Mouse (Mus musculus) embryonic facial prominence, embryonic 11.5 days (tissue): ENCODE results near the gene 4930452B06Rik. TPM values are rescaled to one million over a fixed set of nuclear protein-coding genes. Genes with fewer than 3 reads are reported as not detected.

Experiments
- ATAC-seq: fragments of 200-750 bp; cut with Nextera tagmentation; replicated peaks from 2 replicates; pipeline ENCODE4 v1.8.0; 2017; ENCODE audit warnings: low read depth; ENCODE audit not compliant: insufficient number of reproducible peaks, low FRiP score, low TSS enrichment
- DNase-seq: peaks from one replicate; pipeline ENCODE4 v3.0.0-alpha.2; 2015; ENCODE audit warnings: low spot score
- H3K27ac ChIP-seq: fragments of 300-500 bp; sonication (generic); replicated peaks from 2 replicates; pipeline ENCODE4 v1.5.1; 2014; ENCODE audit warnings: mild to moderate bottlenecking, low read depth, low read length, control low read depth
- H3K27me3 ChIP-seq: fragments of 300-500 bp; sonication (generic); 2 replicates; pipeline ENCODE4 v1.6.1; 2014; ENCODE audit warnings: mild to moderate bottlenecking, low read length, moderate library complexity, mixed read lengths; ENCODE audit not compliant: control insufficient read depth, insufficient read depth
- H3K36me3 ChIP-seq: fragments of 300-500 bp; sonication (generic); replicated peaks from 2 replicates; pipeline ENCODE4 v1.6.1; 2014; ENCODE audit warnings: low read depth, mild to moderate bottlenecking, low read length, moderate library complexity, mixed read lengths; ENCODE audit not compliant: control insufficient read depth, insufficient read depth
- H3K4me1 ChIP-seq: fragments of 300-500 bp; sonication (generic); 2 replicates; pipeline ENCODE4 v1.6.1; 2014; ENCODE audit warnings: low read length, mixed read lengths; ENCODE audit not compliant: control insufficient read depth, insufficient read depth
- H3K4me2 ChIP-seq: fragments of 300-500 bp; sonication (generic); 2 replicates; pipeline ENCODE4 v1.6.1; 2014; ENCODE audit warnings: low read depth, mild to moderate bottlenecking, control low read depth, low read length, moderate library complexity
- H3K4me3 ChIP-seq: fragments of 300-500 bp; sonication (generic); 2 replicates; pipeline ENCODE4 v1.5.1; 2014; ENCODE audit warnings: low read depth, low read length, control low read depth
- H3K9ac ChIP-seq: fragments of 300-500 bp; sonication (generic); replicated peaks from 2 replicates; pipeline ENCODE4 v1.6.1; 2014; ENCODE audit warnings: mild to moderate bottlenecking, control low read depth, low read length
- H3K9me3 ChIP-seq: fragments of 300-500 bp; sonication (generic); replicated peaks from 2 replicates; pipeline ENCODE4 v1.6.1; 2016; ENCODE audit warnings: mild to moderate bottlenecking, low read length, inconsistent platforms, mixed read lengths; ENCODE audit not compliant: control insufficient read depth
- WGBS: fragments of 180-500 bp; shearing (Covaris S2); extraction: QIAGEN DNeasy Blood & Tissue Kit; methylation state at CpG from one replicate; pipeline ENCODE4 v1.1.7; 2014; 5-methylcytosine and 5-hydroxymethylcytosine counted together
- polyA plus RNA-seq: library from polyadenylated mRNA; unstranded; fragments of >200 nt; fragmentation: Nextera tagmentation; extraction: Ambion mirVana; gene quantifications from 2 replicates; pipeline ENCODE4 v1.2.1, GENCODE M21; 2014

Gene 4930452B06Rik
- polyA plus RNA-seq, 1 experiment from 2014 or later = 13.7 TPM

GRCm38 (mm10) chr14:8517681-8518080 lies 148.4 kb downstream of the 4930452B06Rik start:
- H3K9me3 ChIP-seq = no peaks in the 10 kb centered on the region
- ATAC-seq (no peak), DNase-seq (no peak)
- H3K4me2 ChIP-seq = no peak overlapping the region
- no peak overlapping the region for H3K9ac ChIP-seq
- H3K36me3 ChIP-seq = no peaks in the 10 kb centered on the region
- 73% methylated on average over 6 of the region's 6 CpGs for WGBS
- H3K27ac ChIP-seq = no peak overlapping the region
- no peaks in the 10 kb centered on the region for H3K4me1 ChIP-seq
- no peak overlapping the region for H3K4me3 ChIP-seq
- H3K27me3 ChIP-seq = no peaks in the 10 kb centered on the region

GRCm38 (mm10) chr14:8514071-8514470 lies 152.0 kb downstream of the 4930452B06Rik start:
- DNase-seq (no peak), ATAC-seq (no peak)
- Histone ChIP-seq H3K36me3 (no peaks in the 10 kb centered on the region), H3K4me2 (no peak overlapping the region), H3K27me3 (no peaks in the 10 kb centered on the region), H3K9ac (no peak overlapping the region), H3K9me3 (no peaks in the 10 kb centered on the region), H3K27ac (no peak overlapping the region), H3K4me3 (no peak overlapping the region), H3K4me1 (no peaks in the 10 kb centered on the region)
- 95% methylated on average over 3 of the region's 3 CpGs for WGBS

- Histone ChIP-seq H3K4me1 (no peaks in the 10 kb centered on the region), H3K36me3 (no peaks in the 10 kb centered on the region), H3K4me2 (no peak overlapping the region), H3K9ac (no peak overlapping the region), H3K4me3 (no peak overlapping the region), H3K27ac (no peak overlapping the region), H3K27me3 (no peaks in the 10 kb centered on the region), H3K9me3 (no peaks in the 10 kb centered on the region)
- no peak for DNase-seq
- WGBS = 76% methylated on average over 4 of the region's 4 CpGs
- no peak for ATAC-seq
Measured at GRCm38 (mm10) chr14:8511276-8511675, 154.8 kb downstream of the 4930452B06Rik start.

GRCm38 (mm10) chr14:8510288-8510959 lies 155.6 kb downstream of the 4930452B06Rik start:
- H3K4me3 ChIP-seq = no peak overlapping the region
- ATAC-seq = no peak
- no peak overlapping the region for H3K4me2 ChIP-seq
- H3K4me1 ChIP-seq = no peaks in the 10 kb centered on the region
- 90% methylated on average over 10 of the region's 10 CpGs for WGBS
- H3K27me3 ChIP-seq = no peaks in the 10 kb centered on the region
- no peak overlapping the region for H3K27ac ChIP-seq
- no peak overlapping the region for H3K9ac ChIP-seq
- no peaks in the 10 kb centered on the region for H3K9me3 ChIP-seq
- DNase-seq = no peak
- no peaks in the 10 kb centered on the region for H3K36me3 ChIP-seq

GRCm38 (mm10) chr14:8508669-8509068 lies 157.4 kb downstream of the 4930452B06Rik start:
- Histone ChIP-seq H3K36me3 (no peaks in the 10 kb centered on the region), H3K4me2 (no peak overlapping the region), H3K4me3 (no peak overlapping the region), H3K9ac (no peak overlapping the region), H3K4me1 (no peaks in the 10 kb centered on the region), H3K9me3 (no peaks in the 10 kb centered on the region), H3K27ac (no peak overlapping the region), H3K27me3 (no peaks in the 10 kb centered on the region)
- ATAC-seq (no peak), DNase-seq (no peak)

GRCm38 (mm10) chr14:8504206-8504605 lies 161.8 kb downstream of the 4930452B06Rik start:
- 94% methylated on average over 2 of the region's 2 CpGs for WGBS
- Histone ChIP-seq H3K9ac (no peak overlapping the region), H3K4me2 (no peak overlapping the region), H3K27me3 (no peaks in the 10 kb centered on the region), H3K36me3 (no peaks in the 10 kb centered on the region), H3K4me1 (no peaks in the 10 kb centered on the region), H3K27ac (no peak overlapping the region), H3K9me3 (no peaks in the 10 kb centered on the region), H3K4me3 (no peak overlapping the region)
- ATAC-seq (no peak), DNase-seq (no peak)

GRCm38 (mm10) chr14:8503345-8503744 lies 162.7 kb downstream of the 4930452B06Rik start:
- Histone ChIP-seq H3K9me3 (no peaks in the 10 kb centered on the region), H3K9ac (no peak overlapping the region), H3K4me3 (no peak overlapping the region), H3K36me3 (no peaks in the 10 kb centered on the region), H3K27ac (no peak overlapping the region), H3K4me1 (no peaks in the 10 kb centered on the region), H3K4me2 (no peak overlapping the region), H3K27me3 (no peaks in the 10 kb centered on the region)
- DNase-seq (no peak), ATAC-seq (no peak)
- 87% methylated on average over 3 of the region's 3 CpGs for WGBS

GRCm38 (mm10) chr14:8502496-8502895 lies 163.5 kb downstream of the 4930452B06Rik start:
- Histone ChIP-seq H3K4me2 (no peak overlapping the region), H3K9me3 (no peaks in the 10 kb centered on the region), H3K4me1 (no peaks in the 10 kb centered on the region), H3K27me3 (no peaks in the 10 kb centered on the region), H3K4me3 (no peak overlapping the region), H3K36me3 (no peaks in the 10 kb centered on the region), H3K27ac (no peak overlapping the region), H3K9ac (no peak overlapping the region)
- ATAC-seq (no peak), DNase-seq (no peak)
- 89% methylated on average over 5 of the region's 5 CpGs for WGBS
